Mouse (Mus musculus): ENCODE results near the gene Espl1. TPM values are rescaled to one million over a fixed set of nuclear protein-coding genes. Genes with fewer than 3 reads are reported as not detected.
"Not testable (repeated sequence)": the region's sequence is repeated elsewhere in the genome, so short reads cannot be mapped to it uniquely, and the experiment has no call there.

Espl1 gene
- total RNA-seq, 2 experiments from 2014 or later: 0.74 to 0.87 TPM

DNA sequence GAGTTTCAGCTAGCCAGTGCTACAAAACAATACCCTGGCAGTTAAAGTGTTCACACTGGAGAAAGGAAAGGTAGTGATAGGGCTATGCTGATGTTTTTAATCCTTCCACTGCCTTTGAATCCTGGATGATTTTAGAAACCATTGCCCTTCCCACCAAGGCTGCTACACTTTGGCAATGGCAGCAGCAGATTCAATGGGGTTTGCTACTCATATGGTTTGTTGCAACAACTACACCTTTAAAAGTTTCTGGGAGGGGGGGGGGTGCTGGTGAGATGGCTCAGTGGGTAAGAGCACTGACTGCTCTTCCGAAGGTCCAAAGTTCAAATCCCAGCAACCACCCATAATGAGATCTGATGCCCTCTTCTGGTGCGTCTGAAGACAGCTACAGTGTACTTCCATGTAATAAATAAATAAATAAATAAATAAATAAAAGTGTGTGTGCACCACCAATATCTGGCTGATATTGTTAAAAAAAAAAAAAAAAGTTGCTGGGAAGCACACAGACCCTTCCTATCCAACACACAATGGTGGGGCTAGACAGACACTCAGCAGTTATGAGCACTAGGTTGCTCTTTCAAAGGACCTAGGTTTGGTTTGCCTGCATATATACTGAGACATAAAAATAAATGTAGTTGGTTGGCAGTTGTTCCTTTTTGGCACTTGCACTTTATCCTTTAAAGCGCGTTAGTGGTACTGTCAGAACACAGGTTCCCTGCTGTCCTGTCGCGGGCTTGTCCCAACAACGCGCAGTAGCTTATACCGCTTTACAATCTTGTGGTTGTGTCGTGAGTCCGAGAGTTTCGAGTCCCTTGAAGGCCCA lies 28.8 kb downstream of the Espl1 start:
- no peak for DNase-seq
- intact Hi-C loops (cut with DNase I): no loop called here

DNA sequence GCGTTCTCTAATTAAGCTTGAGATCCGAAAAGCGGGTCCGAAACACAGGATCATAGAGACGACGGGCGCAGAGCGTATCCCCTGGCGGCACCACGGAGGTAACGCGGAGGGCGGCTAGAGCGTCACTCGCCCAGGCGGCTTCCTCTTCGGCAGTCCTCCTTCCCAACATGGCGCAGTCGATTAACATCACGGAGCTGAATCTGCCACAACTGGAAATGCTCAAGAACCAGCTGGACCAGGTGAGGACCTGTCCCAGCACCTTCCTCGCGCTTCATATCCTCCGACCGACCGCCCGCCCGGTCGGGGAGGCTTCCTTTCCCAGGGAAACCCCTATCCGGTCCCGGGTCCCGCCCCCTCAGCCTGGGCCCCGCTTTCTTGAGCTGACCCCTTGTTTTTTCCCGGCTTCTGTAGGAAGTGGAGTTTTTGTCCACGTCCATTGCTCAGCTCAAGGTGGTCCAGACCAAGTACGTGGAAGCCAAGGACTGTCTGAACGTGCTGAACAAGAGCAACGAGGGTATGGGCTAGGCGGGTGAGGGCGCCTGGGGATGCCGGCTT lies 30.0 kb downstream of the Espl1 start, which contains the start of gene Pfdn5:
Pfdn5 (plus strand) TSS at position 95 of the 555 bp plus-strand sequence.
- intact Hi-C loops (cut with DNase I): no loop called here
- peak; percentile 77 to 78 for DNase-seq

DNA sequence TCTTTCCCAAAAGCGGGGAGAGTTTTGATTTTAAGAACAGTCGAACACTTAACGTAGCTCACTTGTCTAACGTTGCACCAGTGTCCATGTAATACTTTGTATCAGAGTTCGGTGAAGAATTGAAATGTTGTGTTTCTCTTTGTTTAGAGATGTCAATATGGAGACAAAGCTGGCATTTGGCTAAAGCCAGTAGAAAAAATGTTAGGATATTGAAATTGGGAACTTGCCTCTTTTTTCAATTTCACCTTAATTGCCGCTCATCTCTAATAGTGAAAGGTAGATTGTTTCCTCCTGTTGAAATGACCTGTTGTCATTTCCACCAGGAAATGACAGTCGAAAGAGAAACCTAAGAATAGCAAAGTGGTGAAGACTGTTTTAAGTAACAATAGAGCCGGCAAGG lies 30.8 kb downstream of the Espl1 start:
- intact Hi-C loops (cut with DNase I): no loop called here
- DNase-seq: no peak

DNA sequence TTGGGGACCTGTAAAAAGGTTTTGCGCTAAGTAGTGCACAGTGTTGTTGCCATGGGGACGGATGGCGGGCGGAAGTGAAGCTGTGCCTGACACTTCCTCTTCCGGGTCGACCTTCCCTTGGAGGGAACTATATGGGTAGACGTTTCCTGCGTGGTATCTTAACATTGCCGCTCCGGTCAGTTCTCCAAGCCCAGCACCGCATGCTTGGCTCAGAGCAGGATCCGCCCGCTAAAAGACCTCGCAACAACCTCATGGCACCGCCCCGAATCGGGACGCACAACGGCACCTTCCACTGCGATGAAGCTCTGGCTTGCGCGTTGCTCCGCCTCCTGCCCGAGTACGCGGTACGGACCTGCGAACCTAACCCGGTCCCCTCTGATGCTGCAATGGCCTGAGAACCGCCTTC lies 35.5 kb downstream of the Espl1 start, which contains the start of gene Myg1:
Myg1 (plus strand) TSS at position 100 of the 406 bp plus-strand sequence.
- intact Hi-C loops (cut with DNase I): no loop called here
- peak; percentile 66 to 69 for DNase-seq

DNA sequence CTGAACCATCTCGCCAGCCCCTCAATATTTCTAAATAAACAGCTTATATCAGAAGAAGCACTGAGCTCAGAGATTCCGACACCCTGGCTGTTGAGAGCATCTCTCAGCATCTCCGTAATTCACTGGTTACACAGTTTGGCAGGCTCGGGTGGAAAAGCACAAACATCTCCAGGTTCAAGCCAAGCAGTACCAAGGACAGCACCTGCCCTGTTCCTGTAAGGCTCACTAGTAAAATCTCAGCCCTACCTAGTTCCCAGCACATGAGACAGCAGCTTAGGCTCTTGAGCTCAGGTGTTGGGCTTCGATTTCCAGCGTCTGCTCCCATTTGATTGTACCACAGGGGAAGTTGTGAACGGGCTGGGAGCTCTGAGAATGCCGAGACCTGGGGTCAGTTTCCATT lies 39.2 kb downstream of the Espl1 start:
- intact Hi-C loops (cut with DNase I): no loop called here
- DNase-seq: no peak

DNA sequence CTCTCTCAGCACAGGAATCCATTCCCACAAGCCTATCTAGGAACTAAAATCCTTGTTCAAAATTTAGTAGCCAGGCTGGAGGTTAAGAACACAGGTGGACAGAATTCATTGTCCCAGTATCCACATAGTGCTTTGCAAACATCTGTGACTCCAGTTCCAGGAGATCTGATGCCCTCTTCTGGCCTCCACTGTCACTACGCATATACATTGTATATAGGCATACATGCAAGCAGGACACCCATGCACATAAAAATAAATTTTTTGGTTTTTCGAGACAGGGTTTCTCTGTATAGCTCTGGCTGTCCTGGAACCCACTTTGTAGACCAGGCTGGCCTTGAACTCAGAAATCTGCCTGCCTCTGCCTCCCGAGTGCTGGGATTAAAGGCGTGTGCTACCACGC lies 39.9 kb downstream of the Espl1 start:
- DNase-seq; intact Hi-C loops (cut with DNase I): not testable (repeated sequence)

DNA sequence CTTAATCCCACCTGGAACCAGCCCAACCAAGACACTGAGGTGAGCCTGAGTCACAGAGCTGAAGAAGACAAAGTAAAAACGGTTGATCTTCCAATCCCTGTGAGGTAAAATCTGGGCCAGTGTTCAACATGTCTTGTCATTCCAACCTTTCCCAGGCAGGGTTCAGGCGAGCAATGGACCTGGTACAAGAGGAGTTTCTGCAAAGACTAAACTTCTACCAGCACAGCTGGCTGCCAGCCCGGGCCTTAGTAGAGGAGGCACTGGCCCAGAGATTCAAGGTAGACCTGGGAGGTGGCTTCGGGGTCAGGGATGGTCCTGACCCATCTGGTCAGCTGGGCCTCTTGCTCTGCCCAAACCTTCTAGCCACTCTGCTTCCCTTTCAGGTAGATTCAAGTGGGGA lies 40.9 kb downstream of the Espl1 start:
- intact Hi-C loops (cut with DNase I): no loop called here
- no peak for DNase-seq

DNA sequence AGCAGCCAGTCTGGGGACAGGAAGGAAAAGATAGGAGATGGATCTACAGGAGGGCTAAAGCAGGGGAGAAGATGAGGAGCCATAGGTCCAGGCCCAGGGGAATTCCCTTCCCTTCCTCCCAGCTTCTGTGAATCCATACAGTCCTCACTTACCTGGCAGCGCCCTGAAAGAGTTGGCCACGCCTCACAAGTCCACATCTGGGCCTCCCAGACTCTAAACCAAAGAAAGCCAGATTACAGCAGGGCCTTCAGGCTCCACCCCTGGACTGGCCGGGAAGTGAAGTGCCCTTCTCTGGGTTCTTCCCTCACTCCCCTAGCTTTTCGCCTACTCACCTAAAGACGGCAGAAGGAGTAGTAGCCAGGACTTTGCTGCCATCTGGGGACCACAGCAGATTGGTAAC lies 43.5 kb downstream of the Espl1 start:
- DNase-seq: no peak
- intact Hi-C loops (cut with DNase I): loop anchor here (5.0 kb wide), 1 partner anchor 38 kb away; no protein-coding TSS in a partner anchor

DNA sequence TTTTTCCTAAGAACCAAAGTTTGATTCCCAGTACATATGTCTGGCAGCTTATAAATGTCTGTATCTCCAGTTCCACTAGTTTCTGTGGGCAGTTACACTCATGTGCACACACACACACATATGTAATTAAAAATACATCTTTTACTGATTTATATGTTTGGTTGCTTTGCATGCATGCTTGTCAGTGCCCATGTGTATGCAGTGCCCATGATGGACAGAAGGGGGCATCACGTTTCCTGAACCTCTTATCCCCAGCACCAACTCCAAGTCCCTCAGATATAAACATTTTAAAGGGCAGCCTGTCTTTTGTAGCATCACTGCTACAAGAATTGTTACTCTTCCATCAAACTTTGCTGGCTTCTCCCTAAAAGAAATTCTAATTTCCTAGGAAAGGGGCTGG lies 45.5 kb downstream of the Espl1 start:
- intact Hi-C loops (cut with DNase I): loop anchor here (5.0 kb wide), 1 partner anchor 36 kb away; no protein-coding TSS in a partner anchor
- peak in 1 of 2 experiments; percentile 27 for DNase-seq

DNA sequence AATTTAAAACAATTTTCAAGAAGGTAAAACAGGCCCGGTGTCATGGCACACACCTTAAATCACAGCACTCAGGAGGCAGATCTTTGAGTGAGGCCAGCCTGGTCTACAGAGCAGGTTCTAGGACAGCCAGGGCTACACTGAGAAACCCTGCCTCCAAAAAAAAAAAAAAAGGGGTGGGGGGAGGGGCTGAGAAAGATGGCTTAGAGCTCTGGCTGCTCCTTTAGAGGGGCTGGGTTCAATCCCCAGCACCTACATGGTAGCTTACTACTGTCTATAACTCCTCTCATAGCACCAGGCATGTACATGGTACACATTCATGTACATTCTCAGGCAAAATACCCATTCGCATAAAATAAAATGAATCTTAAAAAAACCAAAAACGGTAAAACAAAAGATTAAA lies 48.4 kb downstream of the Espl1 start:
- intact Hi-C loops (cut with DNase I): loop anchor here (5.0 kb wide), 1 partner anchor 33 kb away; no protein-coding TSS in a partner anchor
- DNase-seq: no peak

DNA sequence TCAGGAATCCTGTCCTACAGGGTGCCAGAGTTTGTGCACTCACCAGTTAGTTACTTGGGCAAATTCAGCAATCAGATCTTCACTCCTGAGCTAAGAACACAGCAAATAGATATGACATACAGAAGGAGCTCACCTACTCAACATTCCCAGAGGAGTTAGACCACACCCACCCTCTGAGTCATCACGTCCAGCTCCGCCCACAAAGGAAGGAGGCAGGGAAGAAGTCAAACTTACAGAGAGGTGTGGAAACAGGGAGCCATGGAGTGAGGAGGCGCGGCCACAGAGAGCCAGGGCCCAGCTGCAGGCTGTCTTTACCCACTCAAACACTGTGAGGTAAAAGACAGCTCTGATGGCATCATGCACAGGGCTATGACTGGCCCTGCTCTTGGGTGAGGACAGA lies 50.4 kb downstream of the Espl1 start:
- intact Hi-C loops (cut with DNase I): no loop called here
- DNase-seq: no peak

DNA sequence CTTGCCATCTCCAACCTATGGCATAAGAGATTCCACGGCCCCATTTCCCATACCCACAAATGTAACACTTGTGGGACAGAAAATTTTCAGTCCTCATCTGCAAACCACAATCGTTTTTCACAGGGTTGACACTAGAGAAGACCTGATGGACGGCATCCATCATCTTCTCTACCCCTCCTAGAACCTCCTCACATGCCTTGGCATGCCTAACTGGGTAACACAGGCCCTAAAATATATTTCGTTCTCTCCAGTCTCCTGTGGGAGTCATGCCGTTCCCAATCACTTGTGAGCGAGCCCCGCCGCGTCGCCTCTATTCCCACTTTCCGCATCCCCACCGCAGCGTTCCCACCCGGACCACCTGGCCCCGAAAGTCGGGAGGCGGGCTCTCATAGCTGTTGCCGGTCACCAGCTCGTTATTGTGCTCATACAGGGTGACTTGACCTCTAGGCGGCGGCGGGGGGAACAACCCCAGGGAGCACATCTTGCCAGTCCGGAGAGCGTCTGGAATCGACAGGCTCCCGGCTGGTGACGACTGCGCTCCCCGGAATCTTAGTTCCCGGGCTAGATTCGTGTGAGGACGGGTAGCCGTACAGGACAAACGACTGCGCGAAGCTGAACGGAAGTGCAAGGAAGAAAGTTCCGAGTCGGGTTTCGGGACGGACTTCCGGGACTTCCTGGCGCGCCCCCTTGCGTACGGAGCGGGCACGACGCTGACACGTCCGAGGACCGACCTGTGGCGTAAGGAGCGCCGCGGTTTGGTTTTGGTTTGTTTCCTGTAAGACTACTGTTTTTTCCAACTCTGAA lies 54.3 kb downstream of the Espl1 start, which contains the start of gene Aaas:
Aaas (minus strand) TSS at position 634 of the 804 bp plus-strand sequence.
- intact Hi-C loops (cut with DNase I): loop anchor here (2.0 kb wide), 1 partner anchor 26 kb away; no protein-coding TSS in a partner anchor
- DNase-seq: peak; percentile 92 to 94

DNA sequence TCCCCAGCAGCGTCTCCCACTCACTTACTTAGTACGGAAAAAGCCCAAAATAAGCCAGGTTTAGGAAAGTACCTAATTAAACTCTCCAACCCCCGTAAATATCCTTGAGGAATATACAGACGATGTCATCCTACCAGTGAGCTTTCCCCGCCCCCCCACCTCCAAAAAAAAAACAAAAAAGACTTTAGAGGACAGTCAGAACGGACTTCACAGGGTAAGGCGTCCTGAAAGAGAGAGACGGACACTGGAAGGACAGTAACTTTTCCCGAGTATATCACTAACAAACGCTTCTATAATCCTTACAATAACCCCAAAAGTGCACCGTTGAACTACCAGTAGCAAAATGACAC lies 54.9 kb downstream of the Espl1 start:
- intact Hi-C loops (cut with DNase I): loop anchor here (2.0 kb wide), 1 partner anchor 26 kb away; no protein-coding TSS in a partner anchor

DNA sequence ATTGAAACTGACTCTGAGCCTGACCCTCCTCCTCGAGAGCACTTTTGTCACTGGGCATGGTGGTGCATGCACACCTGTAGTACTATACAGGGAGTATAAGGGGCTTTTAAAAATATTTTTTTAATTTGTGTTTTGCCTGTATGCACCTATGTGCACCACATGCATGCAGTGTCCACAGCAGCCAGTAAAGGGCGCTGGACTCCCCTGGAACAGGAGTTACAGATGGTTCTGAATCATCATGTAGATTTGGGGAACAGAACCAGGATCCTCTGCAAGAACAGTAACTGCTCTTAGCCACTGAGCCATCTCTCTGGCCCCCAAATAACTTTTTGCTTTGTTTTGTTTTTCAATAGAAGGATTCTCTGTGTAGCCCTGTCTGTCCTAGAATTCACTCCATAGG lies 56.1 kb downstream of the Espl1 start:
- intact Hi-C loops (cut with DNase I): no loop called here
- no peak for DNase-seq

More for the DNA sequence above, 54.9 kb downstream of the Espl1 start:
- DNase-seq: no peak

DNA sequence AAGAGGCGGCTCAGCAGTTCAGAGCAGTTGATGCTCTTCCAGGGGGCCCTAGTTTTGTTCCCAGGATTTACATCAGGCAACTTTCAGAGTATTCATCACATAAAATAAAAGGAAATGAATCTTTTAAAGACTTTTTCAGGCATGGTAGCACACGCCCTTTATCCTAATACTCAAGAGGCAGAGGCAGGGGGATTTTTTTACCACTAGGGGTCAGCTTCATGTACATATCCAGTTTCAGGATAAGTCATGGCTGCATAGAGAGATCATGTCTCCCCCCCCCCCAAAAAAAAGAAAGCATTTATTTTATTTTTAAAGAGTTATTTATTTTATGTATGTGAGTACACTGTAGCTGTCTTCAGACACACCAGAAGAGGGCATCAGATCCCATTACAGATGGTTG lies 57.9 kb downstream of the Espl1 start:
- DNase-seq: no peak
- intact Hi-C loops (cut with DNase I): no loop called here

DNA sequence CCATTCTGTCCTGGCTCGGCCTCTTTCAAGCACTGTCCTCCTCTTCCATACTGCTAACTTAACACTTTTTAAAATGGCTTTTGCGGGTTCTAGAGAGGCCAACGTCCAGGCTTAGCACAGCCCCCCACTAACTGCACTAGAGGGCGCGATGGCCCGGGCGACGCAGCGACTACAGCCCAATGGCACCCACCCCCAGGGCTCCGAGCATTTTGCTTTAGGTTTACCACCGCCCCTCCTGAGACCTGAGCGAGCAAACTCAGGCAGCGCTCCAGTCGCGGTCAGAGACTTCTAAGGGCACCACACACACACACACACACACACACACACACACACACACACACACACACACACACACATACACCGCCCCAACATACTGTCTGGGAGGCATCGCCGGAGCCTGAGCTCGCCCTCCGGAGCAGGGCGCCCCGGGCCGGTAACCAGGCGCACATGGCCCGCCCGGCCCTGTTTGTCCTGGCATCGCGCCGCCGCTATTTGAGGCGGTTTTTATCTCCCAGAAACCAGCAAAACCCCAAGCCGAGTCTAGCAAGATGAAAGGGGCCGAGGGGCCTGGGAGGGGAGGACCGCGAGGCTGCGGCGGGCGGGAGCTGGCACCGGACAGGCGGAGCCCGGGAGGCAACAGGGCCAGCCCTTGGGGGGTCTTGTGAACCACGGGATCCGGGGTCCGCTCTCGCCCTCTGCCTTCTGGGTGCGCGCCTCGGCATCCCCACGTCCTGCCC lies 59.2 kb downstream of the Espl1 start:
- intact Hi-C loops (cut with DNase I): no loop called here
- DNase-seq: peak; percentile 27 to 48

DNA sequence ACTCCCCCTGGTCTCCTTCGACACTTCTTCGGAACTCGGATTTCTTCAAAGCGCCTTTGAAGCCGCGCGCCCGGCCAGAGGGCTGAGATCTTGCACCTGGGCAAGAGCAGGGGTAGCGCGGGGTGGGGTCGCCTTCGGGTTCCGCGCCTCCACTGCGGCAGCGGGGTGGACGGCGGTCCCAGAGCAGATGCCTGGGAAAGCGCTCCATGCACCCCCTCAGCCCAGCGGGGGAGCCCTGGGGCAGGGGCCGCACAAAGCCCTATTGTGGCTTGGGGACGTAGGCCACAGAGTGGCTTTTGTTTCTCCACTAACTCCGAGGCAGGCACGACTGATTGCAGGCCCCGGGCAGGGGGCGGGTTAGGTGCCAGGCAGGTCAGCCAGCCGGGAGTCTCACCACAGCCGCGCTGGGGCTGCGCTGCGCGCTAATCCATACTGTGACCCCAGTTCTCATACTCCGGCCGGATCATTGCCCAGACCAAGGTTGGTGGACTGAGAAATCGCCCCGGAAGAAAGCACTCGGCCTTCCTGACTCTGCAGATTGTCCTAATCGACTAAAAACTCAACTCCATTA lies 59.9 kb downstream of the Espl1 start:
- intact Hi-C loops (cut with DNase I): no loop called here
- DNase-seq: no peak

DNA sequence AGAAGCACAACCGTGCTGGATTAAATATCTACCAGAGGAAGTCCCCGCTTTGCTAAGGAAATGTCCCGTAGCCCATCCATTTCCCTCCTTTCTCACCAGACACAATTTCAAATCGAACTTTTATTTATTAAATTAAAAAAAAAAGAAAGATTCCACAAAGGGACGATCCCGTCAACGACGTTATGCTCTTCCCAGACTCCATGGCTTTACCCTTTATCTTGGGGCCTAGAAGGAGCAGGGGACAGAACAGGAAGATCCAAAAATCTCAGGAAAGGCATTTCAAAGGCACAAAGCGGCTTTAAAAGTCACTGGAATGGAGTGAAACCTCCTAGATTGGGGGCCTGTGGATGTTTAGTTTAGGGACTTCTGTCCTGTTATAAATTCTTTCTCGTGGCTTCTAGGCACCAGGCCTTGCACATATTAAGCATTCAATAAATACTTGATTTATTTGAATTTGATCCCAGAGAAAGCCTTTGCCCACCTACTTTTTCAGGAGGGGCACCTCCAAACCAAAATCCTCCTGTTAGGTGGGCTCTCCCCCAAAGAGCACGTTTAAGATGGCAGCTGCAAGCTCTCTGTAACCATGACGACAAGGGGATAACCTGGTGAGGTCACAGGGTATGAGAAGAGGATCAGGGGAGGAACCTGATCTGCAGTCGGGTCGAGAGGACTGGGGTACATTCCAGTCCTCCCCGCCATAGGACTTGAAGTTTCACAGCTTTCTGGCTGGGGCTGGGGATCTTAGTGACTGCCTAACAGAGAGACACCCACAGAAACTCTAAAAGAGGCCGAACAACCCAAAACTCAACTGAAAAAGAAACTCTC lies 60.6 kb downstream of the Espl1 start:
- no peak for DNase-seq
- intact Hi-C loops (cut with DNase I): no loop called here

DNA sequence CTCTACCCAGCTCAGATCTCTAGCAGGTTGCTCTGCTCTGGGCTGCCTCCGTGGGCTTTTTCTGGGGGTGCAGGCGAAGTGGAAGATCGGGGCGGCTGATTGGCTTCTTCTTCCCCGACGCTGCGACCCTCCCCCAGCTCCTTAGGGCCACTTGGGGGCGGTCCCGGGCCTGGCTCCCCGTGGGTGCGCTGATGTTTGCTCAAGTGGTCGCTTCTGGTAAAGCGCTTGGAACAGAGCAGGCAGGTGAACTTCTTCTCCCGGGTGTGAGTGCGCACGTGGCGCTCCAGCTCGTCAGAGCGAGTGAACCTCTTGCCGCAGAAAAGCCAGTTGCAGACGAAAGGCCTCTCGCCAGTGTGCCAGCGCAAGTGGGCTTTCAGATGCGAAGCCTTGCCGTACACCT lies 62.1 kb downstream of the Espl1 start:
- intact Hi-C loops (cut with DNase I): no loop called here
- no peak for DNase-seq
